Mouse (Mus musculus) layer of hippocampus, adult 9-10 months (tissue): Measurements from ENCODE around the gene Ccdc47.
A peak's percentile ranks its signal among the peaks of the same experiment; 100 is the strongest.

Experiments used
- DNase-seq: peaks from one replicate; pipeline ENCODE4 v3.0.0; 2022; ENCODE audit warnings: low spot score

Ccdc47 gene

DNA sequence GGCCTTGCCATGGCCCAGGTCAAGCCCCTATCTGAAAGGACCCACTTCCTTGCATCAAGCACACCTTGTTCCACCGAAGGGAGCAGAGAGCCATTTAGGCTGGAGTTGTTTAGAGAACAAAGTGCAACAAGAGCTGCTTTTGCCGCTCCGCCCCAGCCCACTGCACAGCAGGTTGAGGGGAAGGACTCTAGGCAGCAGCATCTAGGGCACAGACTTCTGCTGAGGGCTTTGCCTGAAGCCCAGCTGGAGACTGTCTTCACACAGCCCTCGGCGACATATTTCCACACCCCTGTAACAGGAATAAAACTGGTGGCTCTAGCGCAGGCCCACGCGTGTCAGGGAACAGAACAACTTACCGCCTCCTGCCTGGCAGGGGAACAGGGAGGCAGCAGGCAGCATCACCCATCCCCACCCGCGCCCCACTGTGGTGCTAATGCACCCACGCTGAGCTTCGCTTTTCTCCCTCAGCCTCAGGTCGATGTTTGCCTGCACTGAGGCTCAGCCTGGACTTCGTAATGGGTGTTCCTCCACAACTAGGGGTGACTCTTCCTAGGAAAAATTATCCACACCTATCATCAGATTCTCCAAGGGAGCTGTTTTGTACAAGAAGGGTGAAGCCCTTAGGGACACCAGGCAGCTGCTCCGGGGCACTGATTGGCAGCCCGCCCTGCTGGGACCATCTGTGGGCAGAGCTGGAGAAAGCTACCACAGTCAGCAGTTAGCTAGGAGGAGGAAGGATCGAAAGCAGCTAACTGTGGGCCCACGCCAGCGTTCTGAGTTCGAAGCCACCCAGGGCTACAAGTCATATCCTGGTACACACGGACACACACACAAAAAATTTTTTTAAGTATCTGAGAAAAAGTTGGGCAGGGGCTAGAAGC is 55.1 kb downstream of the Ccdc47 start, which contains the start of the genes Gm10840 and Limd2:
Gene Gm10840 (plus strand): TSS at position 10 of the 881 bp plus-strand sequence.
Gene Limd2 (minus strand): TSS at position 20 of the 881 bp plus-strand sequence.
- DNase-seq: peak; percentile 74

DNA sequence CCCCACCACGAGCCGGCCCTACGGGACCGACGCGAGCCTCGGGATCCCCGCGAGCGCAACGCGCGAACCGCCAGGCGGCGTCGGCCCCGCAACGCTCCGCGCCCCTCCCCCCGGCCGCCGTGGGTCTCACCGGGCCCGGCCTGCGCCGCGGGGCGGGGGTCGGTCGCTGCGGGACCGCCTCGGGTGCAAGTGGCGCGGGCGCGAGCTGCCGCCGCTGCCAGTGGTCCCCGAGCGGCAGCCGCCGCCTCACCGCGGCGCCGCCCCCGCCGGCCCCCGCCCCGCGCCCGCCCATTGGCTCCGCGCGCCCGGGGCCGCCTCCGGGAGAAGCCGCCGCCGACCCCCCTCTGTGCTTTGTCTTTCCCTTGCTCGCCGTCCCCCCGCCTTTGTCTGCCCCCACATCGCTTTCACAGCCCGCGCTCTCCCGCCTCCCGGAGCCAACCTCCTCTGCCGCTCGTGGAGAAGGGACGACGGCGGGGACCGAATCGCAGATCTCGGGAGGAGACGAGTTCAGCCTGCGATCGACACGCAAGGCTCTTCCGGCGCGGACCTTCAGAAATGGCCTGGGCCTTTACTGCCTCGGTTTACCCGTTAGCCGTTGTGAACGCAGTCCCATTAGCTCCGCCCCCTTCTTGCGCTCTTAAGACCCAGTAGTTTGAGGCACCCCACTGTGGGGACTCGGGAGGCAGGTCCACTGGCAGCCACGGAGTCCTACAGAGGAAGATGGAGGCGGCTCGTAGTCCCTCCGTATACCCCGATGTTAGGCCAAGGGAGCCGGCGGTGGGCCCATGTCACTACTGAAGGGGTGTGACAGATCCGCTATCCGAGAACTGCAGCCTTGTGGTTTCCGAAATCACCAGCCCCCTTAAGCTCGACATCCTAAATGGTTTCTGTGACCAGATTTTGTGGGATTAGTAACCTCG is 56.0 kb downstream of the Ccdc47 start:
- peak; percentile 46 for DNase-seq

DNA sequence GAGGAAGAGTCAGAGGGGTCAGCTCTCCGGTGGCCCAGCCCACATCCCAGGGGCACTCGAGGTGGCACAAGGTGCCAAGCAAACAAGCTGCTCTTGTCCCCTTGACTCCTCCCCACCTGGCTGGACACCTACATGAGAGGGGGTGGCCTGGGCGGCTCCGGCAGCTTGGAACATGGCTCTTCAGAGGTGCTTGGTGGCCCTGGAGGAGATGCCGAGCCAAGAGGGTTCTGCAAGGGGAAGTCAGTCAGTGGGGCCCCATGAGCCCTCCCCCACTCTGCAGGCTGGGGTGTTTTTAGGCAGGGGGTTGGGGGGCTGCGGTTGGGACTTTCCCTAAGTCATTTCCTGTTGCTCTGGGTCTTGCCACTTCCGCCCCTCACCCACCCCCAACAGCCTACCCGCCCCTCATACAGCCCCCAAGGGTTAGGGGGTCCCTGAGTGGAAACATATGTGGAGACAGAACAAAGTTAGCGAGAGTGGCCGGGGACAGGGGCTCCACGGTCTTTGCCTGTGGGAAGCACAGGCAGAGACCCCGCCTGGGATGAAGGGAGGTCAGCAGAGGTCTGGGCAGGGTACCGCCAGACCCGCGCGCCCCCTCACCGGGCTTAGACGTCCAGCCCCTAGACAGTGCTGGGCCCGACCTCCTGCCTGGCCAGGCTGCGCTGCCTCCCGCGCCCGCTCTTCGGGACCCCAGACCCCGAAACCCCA is 56.8 kb downstream of the Ccdc47 start:
- no peak for DNase-seq

DNA sequence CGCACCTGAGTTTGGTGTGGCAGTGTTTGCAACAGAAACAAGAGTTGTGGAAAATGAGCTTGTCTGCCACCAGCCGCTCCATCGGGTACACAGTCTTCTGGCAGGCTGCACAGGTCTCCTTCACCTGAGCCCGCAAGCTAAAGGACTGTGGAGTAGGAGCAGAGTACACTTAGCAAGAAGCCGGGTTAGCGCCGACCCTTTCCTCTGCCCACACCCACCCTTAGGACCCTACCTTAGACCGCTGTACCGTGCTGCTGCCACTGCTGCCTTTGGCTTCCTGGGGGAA is 57.3 kb downstream of the Ccdc47 start:
- DNase-seq: no peak

DNA sequence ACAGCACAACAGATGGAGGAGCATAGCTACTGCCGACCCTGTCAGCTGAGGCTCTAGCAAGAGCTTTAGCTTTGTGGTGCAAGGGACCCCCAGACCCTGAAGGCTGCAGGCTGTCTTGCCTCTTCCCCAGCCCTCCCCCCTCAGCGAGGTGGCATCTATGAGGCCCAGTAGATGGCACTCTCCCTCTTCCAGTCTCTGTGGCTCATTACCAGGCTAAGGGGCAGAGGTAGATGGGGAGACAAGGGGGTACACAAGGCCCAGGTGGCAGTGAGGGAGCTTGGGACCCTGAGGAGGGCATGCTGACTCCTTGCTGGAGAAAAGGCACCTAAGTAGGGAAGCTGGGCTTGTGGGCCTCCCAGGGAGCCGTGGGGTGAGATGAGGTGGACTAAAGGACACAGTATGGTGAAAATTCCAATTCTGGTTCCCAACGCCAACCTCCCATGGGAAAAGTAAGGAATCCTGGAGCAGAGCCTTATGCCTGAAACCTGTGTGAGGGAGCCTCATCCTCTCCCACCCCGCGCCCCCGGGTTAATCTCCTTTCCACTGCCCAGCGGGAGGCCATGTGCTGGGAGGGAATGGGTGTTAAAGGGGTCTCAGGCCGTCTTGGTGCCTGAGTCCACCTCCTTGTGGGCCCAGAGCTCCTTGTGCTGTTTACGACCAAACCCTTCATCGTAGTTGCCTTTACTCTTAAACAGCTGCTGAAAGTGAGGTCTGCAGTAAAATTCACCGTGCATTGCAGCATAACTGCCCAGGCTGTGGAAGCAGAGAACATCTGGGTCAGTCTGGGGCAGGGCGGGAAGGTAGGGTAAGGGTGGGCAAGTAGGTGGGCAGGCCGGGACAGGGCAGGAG is 57.8 kb downstream of the Ccdc47 start:
- DNase-seq: no peak

DNA sequence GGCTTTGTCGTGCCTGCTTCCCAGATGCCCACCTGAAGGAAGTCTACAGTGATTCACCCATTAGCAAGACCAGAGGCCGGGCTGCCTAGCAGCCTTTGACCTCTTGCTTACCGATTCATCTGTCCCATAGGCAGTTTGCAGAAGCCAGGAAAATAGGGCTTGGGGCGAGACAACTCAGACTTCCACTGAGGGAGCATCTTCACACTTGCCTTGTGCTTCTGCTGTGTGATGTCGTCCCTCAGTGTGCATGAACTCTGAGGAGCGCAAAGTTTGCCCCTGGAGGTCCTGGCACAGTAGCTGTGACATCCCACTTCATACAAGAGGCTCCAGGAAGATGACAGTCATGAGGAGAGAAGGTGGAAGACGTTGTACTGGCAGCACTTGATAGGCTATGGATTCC is 59.0 kb downstream of the Ccdc47 start:
- no peak for DNase-seq

DNA sequence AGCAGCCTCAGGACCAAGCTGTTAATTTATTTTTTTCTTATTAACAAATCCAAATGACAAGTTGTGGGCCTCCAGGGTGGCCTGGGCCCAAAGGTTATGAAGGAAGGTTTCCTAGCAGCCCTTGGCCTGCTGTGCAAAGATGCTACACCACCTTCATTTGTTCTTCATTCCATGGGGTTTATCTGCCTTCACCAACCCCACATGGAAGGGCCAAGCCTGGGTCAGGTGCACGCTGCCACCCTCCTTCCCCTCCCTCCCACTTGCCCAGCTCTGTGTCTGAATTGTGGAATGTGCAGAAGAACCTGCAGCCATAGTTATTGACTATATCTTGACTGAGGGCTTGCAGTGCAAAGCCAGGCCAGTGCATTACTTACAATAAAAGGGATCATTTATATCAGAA is 59.9 kb downstream of the Ccdc47 start:
- DNase-seq: no peak

DNA sequence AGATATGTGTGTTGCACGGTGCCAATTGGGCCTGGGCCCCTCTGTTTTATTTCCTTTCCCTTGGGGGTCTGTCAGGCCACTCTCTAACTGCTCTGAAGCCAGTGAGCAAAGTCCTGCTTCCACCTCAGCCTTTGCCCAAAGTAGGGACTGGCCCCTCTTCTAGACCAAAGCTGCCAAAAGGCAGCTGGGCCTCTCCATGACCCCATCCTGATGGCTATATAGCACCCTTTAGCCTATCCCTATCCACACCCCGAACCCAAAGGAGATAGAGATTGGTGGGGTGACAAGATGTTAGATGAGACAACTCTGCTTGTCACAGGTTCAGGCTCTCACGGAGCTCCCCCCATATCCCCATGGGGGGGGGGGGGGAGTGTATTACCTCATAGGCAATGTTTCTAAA is 60.4 kb downstream of the Ccdc47 start:
- no peak for DNase-seq

DNA sequence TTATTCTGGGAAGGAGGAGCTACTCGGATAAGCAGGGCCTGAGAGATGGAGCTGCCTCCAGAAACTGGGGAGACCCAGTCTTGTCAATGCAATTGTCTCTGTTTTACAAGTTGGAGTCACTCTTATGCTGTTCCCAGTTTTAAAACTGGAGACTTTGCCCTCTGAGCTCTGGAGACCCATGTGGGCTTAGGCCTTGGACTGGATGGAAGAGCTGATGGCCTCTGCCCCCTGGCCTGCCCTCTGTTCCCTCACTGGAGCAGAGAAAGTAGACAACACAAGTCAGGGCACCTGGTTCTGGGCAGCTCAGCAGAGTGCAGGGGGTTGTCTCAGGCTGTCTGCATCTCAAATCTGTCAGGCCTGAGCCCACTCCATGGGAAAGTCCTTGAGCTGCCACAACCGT is 61.4 kb downstream of the Ccdc47 start:
- no peak for DNase-seq

DNA sequence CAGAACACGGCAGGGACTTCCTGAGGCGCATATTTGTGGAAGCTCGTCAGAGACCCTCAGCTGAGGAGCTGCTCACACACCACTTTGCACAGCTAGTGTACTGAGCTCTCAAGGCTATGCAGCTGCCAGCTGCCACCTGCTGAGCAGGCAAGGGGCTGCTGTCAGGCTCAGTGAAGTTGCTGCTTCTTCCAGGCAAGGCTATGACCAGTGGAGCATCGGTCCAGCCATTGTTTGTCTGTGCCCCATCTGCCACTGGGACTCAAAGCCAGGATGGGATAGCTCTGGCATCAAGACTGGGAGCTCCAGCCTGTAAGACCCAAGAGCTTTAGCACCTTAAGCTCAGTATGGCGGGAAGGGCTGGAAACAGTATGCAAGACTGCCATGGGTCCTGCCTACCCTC is 62.1 kb downstream of the Ccdc47 start:
- DNase-seq: no peak

DNA sequence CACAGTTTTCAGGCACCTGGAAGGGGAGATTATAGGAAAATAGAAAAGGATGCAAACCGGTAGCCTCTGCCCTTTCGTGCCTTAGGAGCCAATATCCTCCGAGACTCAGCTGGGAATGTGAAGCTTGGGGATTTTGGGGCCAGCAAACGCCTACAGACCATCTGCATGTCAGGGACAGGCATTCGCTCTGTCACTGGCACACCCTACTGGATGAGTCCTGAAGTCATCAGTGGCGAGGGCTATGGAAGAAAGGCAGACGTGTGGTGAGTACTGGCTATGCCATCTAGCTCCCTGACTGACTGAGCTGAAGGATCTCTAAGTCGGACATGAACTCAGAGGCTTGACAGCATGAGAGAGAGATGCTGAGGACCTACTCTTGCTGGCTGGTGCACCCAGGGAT is 64.0 kb downstream of the Ccdc47 start:
- no peak for DNase-seq

DNA sequence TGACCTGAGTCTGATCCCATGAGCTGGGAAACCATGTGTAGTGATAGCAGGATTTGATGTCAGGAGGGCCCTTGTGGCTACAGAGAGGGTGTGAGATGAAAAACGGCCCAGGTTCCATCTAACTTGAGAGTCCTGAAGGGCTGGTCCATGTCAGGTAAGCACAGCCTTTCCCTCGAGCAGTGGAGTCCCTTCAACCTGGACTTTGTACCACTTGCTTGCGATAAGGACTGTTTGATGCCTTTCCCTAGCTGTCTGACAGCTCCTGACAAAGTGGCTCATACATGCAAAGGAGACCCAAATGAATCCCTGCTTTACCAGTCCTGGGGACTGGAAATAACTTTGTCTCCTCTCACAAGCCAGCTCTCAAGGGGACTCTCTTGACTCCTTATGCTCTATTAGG is 64.9 kb downstream of the Ccdc47 start:
- DNase-seq: no peak
